Mouse (Mus musculus) forebrain, embryonic 12.5 days (tissue): ENCODE measurements around the gene 3425401B19Rik. TPM values are rescaled to one million over a fixed set of nuclear protein-coding genes. Genes with fewer than 3 reads are reported as not detected.

Source experiments
- ATAC-seq: fragments of 200-750 bp; cut with Nextera tagmentation; 2 replicates; pipeline ENCODE4 v1.8.0; 2017; ENCODE audit warnings: moderate TSS enrichment; ENCODE audit not compliant: low FRiP score
- H3K27ac ChIP-seq: fragments of 300-500 bp; sonication (generic); 2 replicates; pipeline ENCODE4 v1.5.1; 2016; ENCODE audit warnings: mild to moderate bottlenecking
- H3K27me3 ChIP-seq: fragments of 300-500 bp; sonication (generic); 2 replicates; pipeline ENCODE4 v1.6.1; 2016; ENCODE audit warnings: mild to moderate bottlenecking
- H3K36me3 ChIP-seq: fragments of 300-500 bp; sonication (generic); replicated peaks from 2 replicates; pipeline ENCODE4 v1.6.1; 2016; ENCODE audit warnings: mild to moderate bottlenecking
- H3K4me1 ChIP-seq: fragments of 300-500 bp; sonication (generic); 2 replicates; pipeline ENCODE4 v1.6.1; 2016
- H3K4me2 ChIP-seq: fragments of 300-500 bp; sonication (generic); 2 replicates; pipeline ENCODE4 v1.6.1; 2016; ENCODE audit warnings: mild to moderate bottlenecking, moderate library complexity
- H3K4me3 ChIP-seq: fragments of 300-500 bp; sonication (generic); replicated peaks from 2 replicates; pipeline ENCODE4 v1.5.1; 2016; ENCODE audit warnings: mild to moderate bottlenecking
- H3K9ac ChIP-seq: fragments of 300-500 bp; sonication (generic); 2 replicates; pipeline ENCODE4 v1.6.1; 2016; ENCODE audit warnings: mild to moderate bottlenecking
- H3K9me3 ChIP-seq: fragments of 300-500 bp; sonication (generic); 2 replicates; pipeline ENCODE4 v1.6.1; 2016
- WGBS: fragments of 180-500 bp; shearing (Covaris S2); methylation state at CpG from one replicate; pipeline ENCODE4 v1.1.7; 2016; 5-methylcytosine and 5-hydroxymethylcytosine counted together
- polyA plus RNA-seq: library from polyadenylated mRNA; unstranded; fragments of >200 nt; fragmentation: Nextera tagmentation; extraction: Ambion mirVana; gene quantifications from 2 replicates; pipeline ENCODE4 v1.2.1, GENCODE M21; 2016

The 3425401B19Rik gene
- polyA plus RNA-seq, 1 experiment from 2014 or later, result not detected

- ATAC-seq, result no peak
- Histone ChIP-seq H3K4me3 (no peak overlapping the region), H3K9ac (no peak overlapping the region), H3K9me3 (no peaks in the 10 kb centered on the region), H3K4me1 (no peaks in the 10 kb centered on the region), H3K36me3 (no peaks in the 10 kb centered on the region), H3K27me3 (no peaks in the 10 kb centered on the region), H3K27ac (no peak overlapping the region), H3K4me2 (no peak overlapping the region)
- 93% methylated on average over 6 of the region's 6 CpGs for WGBS
Observed at GRCm38 (mm10) chr14:32632908-32633600, 52.0 kb downstream of the 3425401B19Rik start.

DNA sequence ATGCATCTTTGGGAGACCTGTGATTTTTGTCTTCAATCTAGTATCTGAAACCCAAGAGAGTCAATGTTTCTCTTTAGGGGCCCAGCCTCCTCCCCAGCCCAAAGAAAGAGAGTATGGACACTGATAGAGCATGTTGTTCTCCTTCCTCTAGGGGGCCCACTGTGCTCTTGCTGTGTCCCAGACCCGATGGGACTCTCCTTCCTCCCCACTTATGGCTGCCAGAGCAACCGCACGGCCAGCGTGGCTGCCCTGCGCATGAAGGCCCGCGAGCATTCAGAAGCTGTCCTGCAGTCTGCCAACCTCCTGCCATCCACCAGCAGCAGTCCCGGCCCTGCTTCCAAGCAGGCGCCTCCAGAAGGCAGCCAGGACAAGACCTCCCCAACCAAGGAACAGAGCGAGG is 56.5 kb downstream of the 3425401B19Rik start:
- H3K36me3 ChIP-seq, result no peaks in the 10 kb centered on the region
- H3K4me1 ChIP-seq, result no peaks in the 10 kb centered on the region
- H3K4me3 ChIP-seq, result no peak overlapping the region
- H3K27me3 ChIP-seq, result no peaks in the 10 kb centered on the region
- H3K9ac ChIP-seq, result no peak overlapping the region
- WGBS, result 40% methylated on average over 10 of the region's 10 CpGs
- no peak overlapping the region for H3K4me2 ChIP-seq
- no peaks in the 10 kb centered on the region for H3K9me3 ChIP-seq
- H3K27ac ChIP-seq, result no peak overlapping the region
- ATAC-seq, result no peak

- Histone ChIP-seq H3K36me3 (no peaks in the 10 kb centered on the region), H3K27me3 (no peaks in the 10 kb centered on the region), H3K27ac (no peak overlapping the region), H3K4me3 (no peak overlapping the region), H3K4me1 (no peaks in the 10 kb centered on the region), H3K4me2 (no peak overlapping the region), H3K9me3 (no peaks in the 10 kb centered on the region), H3K9ac (no peak overlapping the region)
- ATAC-seq, result no peak
- WGBS, result 41% methylated on average over 2 of the region's 2 CpGs
Observed at GRCm38 (mm10) chr14:32627271-32627670, 57.8 kb downstream of the 3425401B19Rik start.

DNA sequence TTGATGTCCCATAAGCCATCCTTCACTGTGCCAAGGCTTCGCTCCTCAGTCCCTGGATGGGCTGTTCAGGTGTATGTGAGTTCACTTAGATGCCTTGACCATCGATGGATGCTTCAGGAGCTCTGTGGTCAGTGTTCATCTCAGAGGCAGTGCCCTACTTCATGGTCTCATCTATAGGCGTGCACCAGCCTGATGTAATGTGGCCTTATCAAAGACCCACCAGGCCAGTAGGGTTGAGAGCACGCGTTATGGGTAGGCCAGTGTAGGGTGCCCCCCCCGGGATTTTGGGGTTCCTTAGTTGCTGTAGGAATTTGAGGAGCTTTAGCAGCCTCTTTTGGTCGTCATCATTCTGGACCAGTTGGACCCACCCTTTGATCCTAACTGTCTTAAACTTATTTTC is 60.3 kb downstream of the 3425401B19Rik start:
- no peaks in the 10 kb centered on the region for H3K9me3 ChIP-seq
- no peaks in the 10 kb centered on the region for H3K4me1 ChIP-seq
- 90% methylated on average over 7 of the region's 7 CpGs for WGBS
- H3K9ac ChIP-seq, result no peak overlapping the region
- H3K27me3 ChIP-seq, result no peaks in the 10 kb centered on the region
- no peak overlapping the region for H3K4me3 ChIP-seq
- H3K36me3 ChIP-seq, result no peaks in the 10 kb centered on the region
- no peak overlapping the region for H3K4me2 ChIP-seq
- H3K27ac ChIP-seq, result no peak overlapping the region
- ATAC-seq, result no peak

DNA sequence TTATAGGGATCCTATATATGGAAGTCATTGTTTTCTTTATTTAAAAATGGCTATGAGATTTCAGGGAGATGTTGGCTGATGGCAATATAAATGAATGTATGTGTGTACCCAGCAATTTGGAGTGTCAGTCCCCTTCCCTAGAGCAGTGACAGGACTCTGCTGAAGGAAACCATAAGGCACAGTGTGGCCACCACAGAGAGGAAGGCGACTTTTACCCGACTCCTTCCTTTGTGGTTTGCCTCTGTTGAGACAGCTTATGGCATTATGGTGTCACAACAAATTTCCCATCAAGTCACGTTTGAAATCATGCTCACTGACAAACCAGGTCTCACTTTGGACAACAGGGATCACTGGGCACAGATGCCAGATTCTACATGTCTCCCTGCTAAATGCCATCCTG is 60.8 kb downstream of the 3425401B19Rik start:
- no peak overlapping the region for H3K4me3 ChIP-seq
- no peaks in the 10 kb centered on the region for H3K9me3 ChIP-seq
- WGBS, result 94% methylated on average over 3 of the region's 3 CpGs
- no peak for ATAC-seq
- no peaks in the 10 kb centered on the region for H3K4me1 ChIP-seq
- H3K4me2 ChIP-seq, result no peak overlapping the region
- H3K27ac ChIP-seq, result no peak overlapping the region
- H3K9ac ChIP-seq, result no peak overlapping the region
- H3K36me3 ChIP-seq, result no peaks in the 10 kb centered on the region
- H3K27me3 ChIP-seq, result no peaks in the 10 kb centered on the region

DNA sequence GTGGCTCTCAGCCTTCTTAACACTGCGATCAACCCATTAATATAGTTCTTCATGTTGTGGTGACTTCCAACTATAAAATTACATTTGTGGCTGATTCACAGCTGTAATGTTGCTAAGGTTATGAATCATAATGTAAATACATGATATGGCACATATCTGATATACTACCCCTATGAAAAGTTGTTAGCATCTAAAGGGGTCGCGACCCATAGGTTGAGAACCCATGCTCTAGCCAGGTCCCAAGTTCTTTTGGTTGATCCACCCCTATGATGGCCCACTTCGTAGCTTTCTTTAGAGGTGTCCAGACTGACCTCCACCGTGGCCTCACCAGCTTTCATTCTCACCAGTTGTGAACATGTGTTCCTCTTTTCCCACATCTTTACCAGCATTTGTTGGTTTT is 67.8 kb downstream of the 3425401B19Rik start:
- H3K9ac ChIP-seq, result no peak overlapping the region
- 86% methylated on average over 5 of the region's 5 CpGs for WGBS

DNA sequence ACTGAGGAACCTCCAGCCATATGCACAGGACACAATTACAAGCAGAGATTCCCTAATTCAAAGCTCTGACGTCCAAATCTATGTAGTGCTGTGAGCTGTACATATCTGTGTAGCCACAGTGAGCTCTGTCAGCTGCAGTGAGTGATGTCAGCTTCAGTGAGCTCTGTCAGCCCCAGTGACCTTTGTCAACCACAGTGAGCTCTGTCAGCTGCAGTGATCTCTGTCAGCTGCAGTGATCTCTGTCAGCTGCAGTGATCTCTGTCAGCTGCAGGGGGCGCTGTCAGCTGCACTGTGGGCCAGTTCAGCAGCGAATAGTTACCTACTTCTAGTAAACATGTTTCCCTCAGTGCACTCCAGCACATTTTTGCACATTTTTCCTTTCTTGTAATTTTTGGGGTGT is 75.7 kb downstream of the 3425401B19Rik start:
- Histone ChIP-seq H3K4me3 (no peak overlapping the region), H3K27ac (no peak overlapping the region), H3K9ac (no peak overlapping the region), H3K27me3 (peaks cover 19% of the 10 kb centered on the region; the same call in 1 of the 2 replicates), H3K9me3 (no peaks in the 10 kb centered on the region), H3K4me1 (peaks cover 2% of the 10 kb centered on the region; the same call in 1 of the 2 replicates), H3K4me2 (no peak overlapping the region), H3K36me3 (no peaks in the 10 kb centered on the region)
- ATAC-seq, result no peak
- WGBS, result 33% methylated on average over 3 of the region's 3 CpGs

More for the DNA sequence above, 67.8 kb downstream of the 3425401B19Rik start:
- no peak overlapping the region for H3K27ac ChIP-seq
- no peaks in the 10 kb centered on the region for H3K9me3 ChIP-seq
- H3K4me3 ChIP-seq, result no peak overlapping the region
- no peaks in the 10 kb centered on the region for H3K4me1 ChIP-seq
- no peak for ATAC-seq
- H3K36me3 ChIP-seq, result no peaks in the 10 kb centered on the region
- H3K27me3 ChIP-seq, result no peaks in the 10 kb centered on the region
- no peak overlapping the region for H3K4me2 ChIP-seq

Other genes starting within 250 kb of the 3425401B19Rik start
- gene Slc18a3, start 220.4 kb downstream of the 3425401B19Rik start, polyA plus RNA-seq, result 0.13 and 0.50 TPM in 2 replicates
- 0.08 and 0.14 TPM in 2 replicates for gene Chat, start 219.3 kb downstream of the 3425401B19Rik start, polyA plus RNA-seq
- gene Ercc6, start 171.8 kb downstream of the 3425401B19Rik start, polyA plus RNA-seq, result 30.4 and 36.9 TPM in 2 replicates
- gene Prrxl1, start 85.9 kb downstream of the 3425401B19Rik start, polyA plus RNA-seq, result 0.53 and 0.91 TPM in 2 replicates
- gene Tmem273, start 100.7 kb upstream of the 3425401B19Rik start, polyA plus RNA-seq, result 0.20 TPM in 1 of 2 replicates, not detected in the other
- gene Fam170b, start 148.7 kb upstream of the 3425401B19Rik start, polyA plus RNA-seq, result not detected in 2 replicates
- 3.6 and 3.7 TPM in 2 replicates for gene Vstm4, start 171.5 kb upstream of the 3425401B19Rik start, polyA plus RNA-seq